9 mouse cellular contexts compared by ENCODE assay signal in genomic region chr12:76130281-76130680, GRCm38 (mm10). TPM values are rescaled to one million over a fixed set of nuclear protein-coding genes. Genes with fewer than 3 reads are reported as not detected.
DNase-seq lines count a peak whose midpoint lies in the region; ATAC-seq and TF ChIP-seq lines count a peak whose summit lies in the region.
"Had no signal": no experiment of that assay in that cellular context is flagged by ENCODE, and none has a peak within 500 bp of the region (broad histone marks: within the 10 kb centered on the region; RNA-seq: fewer than 3 reads in every experiment).

No protein-coding gene starts in this region.

- no peak for ATAC-seq in G1E (ENCODE audit: extremely low read depth, insufficient number of reproducible peaks, low FRiP score, poor library complexity, severe bottlenecking)
- no peak for ATAC-seq in hindbrain, embryonic 12.5 days (ENCODE audit: low FRiP score)

- no peak overlapping the region for H3K27ac ChIP-seq in hindbrain, embryonic 12.5 days
- H3K27ac ChIP-seq: heart, embryonic 13.5 days; midbrain, embryonic 12.5 days had no signal

- H3K4me3 ChIP-seq in G1E (ENCODE audit: low read depth, low read length): no peak overlapping the region
- H3K4me3 ChIP-seq in hindbrain, embryonic 12.5 days: no peak overlapping the region
- H3K4me3 ChIP-seq: heart, embryonic 13.5 days; midbrain, embryonic 12.5 days had no signal

- H3K27me3 ChIP-seq in G1E (ENCODE audit: insufficient read depth, low read length): peaks cover 10% of the 10 kb centered on the region
- no peaks in the 10 kb centered on the region for H3K27me3 ChIP-seq in hindbrain, embryonic 12.5 days
- H3K27me3 ChIP-seq: heart, embryonic 13.5 days; midbrain, embryonic 12.5 days had no signal

- TF ChIP-seq CTCF in G1E (IDR thresholded peaks at IDR 0.05; ENCODE audit: low read depth, low read length): peak; percentile 64

- DNase-seq in kidney, postnatal 10 days: peak; percentile 49
- no peak for DNase-seq in kidney, postnatal 14 days
- no peak for DNase-seq in G1E (ENCODE audit: low spot score)
- DNase-seq in c-Kit-positive CD71-positive TER-119-negative erythroid progenitor cells, embryonic 14.5 days (ENCODE audit: low read depth): peak; percentile 7
- DNase-seq in gastrocnemius, postnatal 14 days: peak; percentile 23
- DNase-seq in testis, postnatal 10 days (ENCODE audit: low spot score): peak; percentile 68

- H3K9ac ChIP-seq in hindbrain, embryonic 12.5 days: no peak overlapping the region
- H3K9ac ChIP-seq: heart, embryonic 13.5 days; midbrain, embryonic 12.5 days had no signal

- H3K4me1 ChIP-seq in G1E (ENCODE audit: insufficient read depth, low read depth, low read length): no peaks in the 10 kb centered on the region
- no peaks in the 10 kb centered on the region for H3K4me1 ChIP-seq in hindbrain, embryonic 12.5 days

- no peaks in the 10 kb centered on the region for H3K36me3 ChIP-seq in G1E (replicated peaks)
- no peaks in the 10 kb centered on the region for H3K36me3 ChIP-seq in hindbrain, embryonic 12.5 days
- H3K36me3 ChIP-seq: heart, embryonic 13.5 days; midbrain, embryonic 12.5 days had no signal

- intact Hi-C loops in gastrocnemius, postnatal 14 days (cut with DNase I; ENCODE audit: low total_unique reads): no loop called here

- H3K4me2 ChIP-seq in hindbrain, embryonic 12.5 days (replicated peaks): no peak overlapping the region
- H3K4me2 ChIP-seq: heart, embryonic 13.5 days; midbrain, embryonic 12.5 days had no signal

- 18% methylated on average over 4 of the region's 4 CpGs for WGBS in hindbrain, embryonic 12.5 days

- no peaks in the 10 kb centered on the region for H3K9me3 ChIP-seq in G1E (replicated peaks)
- H3K9me3 ChIP-seq in hindbrain, embryonic 12.5 days (replicated peaks): no peaks in the 10 kb centered on the region
- H3K9me3 ChIP-seq: heart, embryonic 13.5 days; midbrain, embryonic 12.5 days had no signal

RNA-seq across cellular contexts. Expression of gene Esr2, which starts 46.8 kb away (rescaled TPM):
- total RNA-seq in G1E (2014; fragmentation: Nextera tagmentation) (not detected in 2 replicates), G1E (2017) (0.05 TPM in 1 of 2 replicates, not detected in the other)
- polyA plus RNA-seq in G1E (2012): not detected in 2 replicates
- not detected for total RNA-seq in gastrocnemius, postnatal 14 days (2021)
- polyA plus RNA-seq in hindbrain, embryonic 12.5 days (2016; fragmentation: Nextera tagmentation; extraction: Ambion mirVana): 0.22 and 0.47 TPM in 2 replicates

Comparison
In these comparisons a context has a peak if more than half of its experiments do, and no peak if none do; other contexts are left out.
1. DNase-seq: peak in kidney, postnatal 10 days (single experiment), c-Kit-positive CD71-positive TER-119-negative erythroid progenitor cells, embryonic 14.5 days (single experiment), gastrocnemius, postnatal 14 days (single experiment) and testis, postnatal 10 days (single experiment); none in kidney, postnatal 14 days (single experiment) and G1E (single experiment).